Mouse (Mus musculus) embryo, embryonic 11.5 days (tissue): ENCODE measurements at regions not wholly inside any gene's neighbourhood (a gene's known extent, or its start where the extent isn't known, plus 50 kb on each side); places are given as distances from the start of the nearest gene placed in this dataset.

Source experiments
- DNase-seq: peaks from one replicate; pipeline ENCODE4 v3.0.0-alpha.2; 2012; ENCODE audit warnings: low read depth, low spot score

- DNase-seq, result no peak
Observed at GRCm38 (mm10) chr9:86230673-86231350, 233.9 kb downstream of the Ube2cbp start.

- no peak for DNase-seq
Observed at GRCm38 (mm10) chr9:86231692-86232091, 233.1 kb downstream of the Ube2cbp start.

- no peak for DNase-seq
Observed at GRCm38 (mm10) chr9:86232174-86232573, 232.6 kb downstream of the Ube2cbp start.

DNA sequence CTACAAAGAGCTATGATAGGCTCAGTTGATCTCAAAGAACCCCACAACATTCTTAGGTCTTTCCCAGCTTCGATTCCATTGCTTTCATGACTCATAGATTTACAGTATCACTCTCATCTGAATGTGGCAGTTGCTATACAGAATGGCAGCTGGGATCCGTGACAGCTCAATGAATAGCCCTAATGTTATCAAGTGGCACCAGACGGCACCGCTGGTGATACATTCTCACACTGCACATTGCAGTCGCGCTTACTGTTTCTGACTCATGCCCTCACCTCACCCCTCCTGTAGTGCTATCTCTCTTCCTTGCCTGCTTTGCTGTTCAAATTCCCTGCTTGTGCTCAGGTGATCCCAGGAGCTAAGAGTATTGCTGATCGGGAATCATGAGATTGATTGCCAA, 231.0 kb downstream of the Ube2cbp start:
- no peak for DNase-seq

GRCm38 (mm10) chr9:86238691-86239090, 226.1 kb downstream of the Ube2cbp start:
- DNase-seq, result no peak

DNA sequence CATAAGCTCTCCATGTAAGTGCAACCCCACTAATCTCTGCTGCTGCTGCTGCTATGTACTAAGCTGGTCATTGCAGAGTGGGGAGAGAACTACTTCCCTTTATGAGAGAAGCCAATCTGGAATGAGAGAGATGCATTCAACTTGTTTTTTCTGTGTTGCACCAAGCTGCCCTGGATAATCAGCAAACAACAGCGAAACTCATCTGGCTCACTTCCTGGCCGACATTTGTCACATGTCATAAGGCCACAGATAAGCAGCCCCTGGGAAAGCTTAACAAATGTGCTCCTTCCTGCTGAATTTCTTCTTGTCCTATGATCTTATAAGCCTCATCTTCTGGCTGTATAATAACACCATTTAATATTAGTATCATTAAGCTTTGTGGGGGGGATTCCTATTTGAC, 224.5 kb downstream of the Ube2cbp start:
- DNase-seq, result no peak

DNA sequence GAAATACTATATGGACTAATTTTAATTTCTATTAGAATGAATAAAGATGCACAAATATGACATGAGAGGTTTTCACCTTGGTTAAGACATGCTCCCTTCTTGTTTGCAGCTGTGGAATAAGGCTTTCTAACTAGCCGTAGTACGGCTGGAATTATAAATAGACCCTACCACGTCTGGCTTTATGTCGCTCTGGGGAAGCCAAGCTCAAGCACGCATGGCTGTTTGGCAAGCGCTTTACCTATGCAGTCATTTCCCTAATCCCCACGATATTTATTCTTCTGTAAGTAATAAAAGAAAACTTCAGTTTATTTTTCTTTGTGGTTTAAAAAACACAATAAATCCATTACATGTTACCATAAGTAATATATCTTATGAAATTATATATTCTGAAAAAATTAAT, 223.9 kb downstream of the Ube2cbp start:
- no peak for DNase-seq

GRCm38 (mm10) chr9:86250197-86250596, 214.6 kb downstream of the Ube2cbp start:
- DNase-seq, result no peak

DNA sequence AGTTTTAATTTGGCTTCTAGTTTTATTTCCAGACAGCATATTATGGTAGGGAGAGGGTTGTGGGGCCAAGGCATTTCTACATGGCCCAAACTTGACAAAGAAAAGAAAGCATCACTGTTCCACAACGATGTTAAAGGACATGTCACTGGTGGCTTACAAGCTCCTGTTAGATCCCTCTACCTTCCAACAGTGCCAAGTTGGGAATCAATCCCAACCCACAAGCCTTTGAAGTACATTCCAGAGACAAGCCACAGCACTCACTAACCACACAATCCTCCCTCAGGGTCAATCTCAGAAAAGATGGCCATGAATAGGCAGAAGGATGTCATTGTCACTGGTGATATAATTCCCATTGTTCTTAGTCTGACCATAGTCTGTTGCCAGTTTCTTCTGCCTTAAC, 213.4 kb downstream of the Ube2cbp start:
- DNase-seq, result no peak
